7 mouse cellular contexts compared by ENCODE assay signal in the genomic region with DNA sequence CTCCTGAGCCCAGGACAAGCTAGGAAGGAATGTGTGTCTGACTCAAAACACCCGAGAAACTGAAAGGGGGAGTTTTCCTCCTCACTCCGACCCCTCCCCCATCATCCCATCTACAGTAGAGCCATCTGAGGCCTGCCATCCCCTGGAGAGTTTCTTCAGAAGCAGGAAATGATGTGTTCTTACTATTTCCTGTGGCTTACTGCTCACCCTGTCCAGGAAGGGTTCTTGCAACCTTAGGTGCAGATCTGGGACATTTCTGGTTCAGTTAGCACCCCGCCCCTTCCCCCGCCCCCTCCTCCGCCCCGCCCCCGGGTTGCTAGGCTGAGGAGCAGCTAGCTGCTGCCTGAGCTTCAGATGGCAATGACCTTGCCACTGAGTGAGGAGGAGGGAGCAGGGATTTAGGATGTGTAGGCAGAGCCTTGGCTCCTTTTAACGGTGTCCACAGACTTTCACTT. TPM values are rescaled to one million over a fixed set of nuclear protein-coding genes. Genes with fewer than 3 reads are reported as not detected.
A peak's percentile ranks its signal among the peaks of the same experiment; 100 is the strongest.
DNase-seq lines count a peak whose midpoint lies in the region; ATAC-seq lines count a peak whose summit lies in the region.

No protein-coding gene starts in this region.

- peak; percentile 91 for ATAC-seq in kidney, embryonic 16.5 days (ENCODE audit: low FRiP score, low TSS enrichment)
- ATAC-seq in megakaryocyte, adult 5-6 weeks (ENCODE audit: poor library complexity, severe bottlenecking), result peak; percentile 75
- peak; percentile 63; the same call in 1 of the 2 replicates for ATAC-seq in stomach, embryonic 16.5 days (ENCODE audit: insufficient read depth, low FRiP score)

- H3K9ac ChIP-seq in kidney, embryonic 16.5 days (replicated peaks; ENCODE audit: low read length), result peak overlapping the region; percentile 24
- no peak overlapping the region; the same call in 1 of the 2 replicates for H3K9ac ChIP-seq in stomach, embryonic 16.5 days (ENCODE audit: low read length)

- WGBS in heart, embryonic 10.5 days, result 2% methylated on average over 8 of the region's 8 CpGs
- 2% methylated on average over 8 of the region's 8 CpGs for WGBS in kidney, embryonic 16.5 days
- 5% methylated on average over 8 of the region's 8 CpGs for WGBS in stomach, embryonic 16.5 days

- H3K4me1 ChIP-seq in heart, embryonic 10.5 days, result peaks cover 54% of the 10 kb centered on the region
- peaks cover 35% of the 10 kb centered on the region for H3K4me1 ChIP-seq in kidney, embryonic 16.5 days (ENCODE audit: insufficient read depth, low read length)
- peaks cover 49% of the 10 kb centered on the region for H3K4me1 ChIP-seq in stomach, embryonic 16.5 days (ENCODE audit: control insufficient read depth, insufficient read depth, low read length)

- H3K4me3 ChIP-seq in heart, embryonic 10.5 days, result peak overlapping the region; percentile 38
- 0 out of 2 replicates have a peak overlapping the region, but pooled peaks have one; percentile 9 for H3K4me3 ChIP-seq in kidney, embryonic 16.5 days (ENCODE audit: low read length)
- no peak overlapping the region for H3K4me3 ChIP-seq in stomach, embryonic 16.5 days (replicated peaks; ENCODE audit: low read length)

- peak overlapping the region; percentile 83 for H3K27ac ChIP-seq in heart, embryonic 10.5 days
- H3K27ac ChIP-seq in kidney, embryonic 16.5 days (ENCODE audit: low read length), result peak overlapping the region; percentile 94
- H3K27ac ChIP-seq in stomach, embryonic 16.5 days (ENCODE audit: low read length), result peak overlapping the region; percentile 79

- peak overlapping the region; percentile 38 for H3K4me2 ChIP-seq in kidney, embryonic 16.5 days (replicated peaks; ENCODE audit: low read depth, low read length)
- peak overlapping the region; percentile 20; the same call in 1 of the 2 replicates for H3K4me2 ChIP-seq in stomach, embryonic 16.5 days (ENCODE audit: low read depth, low read length)

- H3K36me3 ChIP-seq in heart, embryonic 10.5 days, result peaks cover 15% of the 10 kb centered on the region
- no peaks in the 10 kb centered on the region for H3K36me3 ChIP-seq in kidney, embryonic 16.5 days (ENCODE audit: insufficient read depth, low read length)
- H3K36me3 ChIP-seq in stomach, embryonic 16.5 days (ENCODE audit: control insufficient read depth, insufficient read depth, low read length), result no peaks in the 10 kb centered on the region

- DNase-seq in ES-CJ7 (ENCODE audit: low read depth, low spot score), result peak; percentile 74
- peak; percentile 59 for DNase-seq in adrenal gland, postnatal 25 days
- DNase-seq in heart, embryonic 10.5 days (ENCODE audit: low spot score), result no peak
- DNase-seq in left cerebral cortex, adult 11 months (ENCODE audit: low spot score), result no peak

- no peaks in the 10 kb centered on the region for H3K9me3 ChIP-seq in heart, embryonic 10.5 days
- no peaks in the 10 kb centered on the region for H3K9me3 ChIP-seq in kidney, embryonic 16.5 days (ENCODE audit: low read length)
- no peaks in the 10 kb centered on the region for H3K9me3 ChIP-seq in stomach, embryonic 16.5 days (replicated peaks; ENCODE audit: control insufficient read depth, low read length)

- no peaks in the 10 kb centered on the region for H3K27me3 ChIP-seq in heart, embryonic 10.5 days (ENCODE audit: insufficient read depth, poor library complexity, severe bottlenecking)
- no peaks in the 10 kb centered on the region for H3K27me3 ChIP-seq in kidney, embryonic 16.5 days (ENCODE audit: insufficient read depth, low read length)
- H3K27me3 ChIP-seq in stomach, embryonic 16.5 days (ENCODE audit: control insufficient read depth, insufficient read depth, low read length), result no peaks in the 10 kb centered on the region

RNA-seq across cellular contexts. Expression of gene Ccin, which starts 11.1 kb away (rescaled TPM):
- total RNA-seq in adrenal gland, postnatal 25 days (2021), result not detected in 2 replicates
- polyA plus RNA-seq in heart, embryonic 10.5 days (2016; fragmentation: Nextera tagmentation; extraction: Ambion mirVana), result not detected in 2 replicates
- polyA plus RNA-seq in kidney, embryonic 16.5 days (2015; fragmentation: Nextera tagmentation; extraction: Ambion mirVana), result not detected in 2 replicates
- 0.09 TPM in 1 of 2 replicates, not detected in the other for total RNA-seq in megakaryocyte, adult 5-6 weeks (2015)
- total RNA-seq in megakaryocyte, adult 5-6 weeks (2017), result 0.26 and 0.37 TPM in 2 replicates
- polyA plus RNA-seq in stomach, embryonic 16.5 days (2015; fragmentation: Nextera tagmentation; extraction: Ambion mirVana), result not detected in 2 replicates

RNA-seq across cellular contexts. Expression of gene Glipr2, which starts 15.0 kb away (rescaled TPM):
- total RNA-seq in adrenal gland, postnatal 25 days (2021), result 2.4 and 3.1 TPM in 2 replicates
- 114 and 119 TPM in 2 replicates for polyA plus RNA-seq in heart, embryonic 10.5 days (2016; fragmentation: Nextera tagmentation; extraction: Ambion mirVana)
- polyA plus RNA-seq in kidney, embryonic 16.5 days (2015; fragmentation: Nextera tagmentation; extraction: Ambion mirVana), result 82.1 and 86.3 TPM in 2 replicates
- total RNA-seq in megakaryocyte, adult 5-6 weeks (2015), result 147 and 149 TPM in 2 replicates
- total RNA-seq in megakaryocyte, adult 5-6 weeks (2017), result 224 and 228 TPM in 2 replicates
- 105 and 120 TPM in 2 replicates for polyA plus RNA-seq in stomach, embryonic 16.5 days (2015; fragmentation: Nextera tagmentation; extraction: Ambion mirVana)

RNA-seq across cellular contexts. Expression of gene Clta, which starts 32.1 kb away (rescaled TPM):
- total RNA-seq in adrenal gland, postnatal 25 days (2021), result 169 and 173 TPM in 2 replicates
- polyA plus RNA-seq in heart, embryonic 10.5 days (2016; fragmentation: Nextera tagmentation; extraction: Ambion mirVana), result 156 and 170 TPM in 2 replicates
- 225 and 232 TPM in 2 replicates for polyA plus RNA-seq in kidney, embryonic 16.5 days (2015; fragmentation: Nextera tagmentation; extraction: Ambion mirVana)
- total RNA-seq in megakaryocyte, adult 5-6 weeks (2015), result 387 and 421 TPM in 2 replicates
- 615 and 637 TPM in 2 replicates for total RNA-seq in megakaryocyte, adult 5-6 weeks (2017)
- polyA plus RNA-seq in stomach, embryonic 16.5 days (2015; fragmentation: Nextera tagmentation; extraction: Ambion mirVana), result 183 and 186 TPM in 2 replicates

Comparison
In these comparisons a context has a peak if more than half of its experiments do, and no peak if none do; other contexts are left out.
1. DNase-seq: peak in ES-CJ7 (single experiment) and adrenal gland, postnatal 25 days (single experiment); none in heart, embryonic 10.5 days (single experiment) and left cerebral cortex, adult 11 months (single experiment).
2. Peak in every context shown above with its lines, with median percentiles within 50 percentile points of each other: H3K27ac ChIP-seq and ATAC-seq.